Mouse (Mus musculus): ENCODE results near the gene Tex13c1.

Gene Tex13c1

GRCm38 (mm10) chrX:43590860-43591259 lies at the start of gene Tex13c1:
Gene Tex13c1, plus strand, starts transcription at chrX:43591160.
- no peak for DNase-seq (ENCODE audit: low spot score)

All from ovary, postnatal 14 days (tissue).